Comparison of ENCODE assay signal across 18 mouse cellular contexts in genomic region chr10:83345693-83346358, GRCm38 (mm10). TPM values are rescaled to one million over a fixed set of nuclear protein-coding genes. Genes with fewer than 3 reads are reported as not detected.
"Had no signal": no experiment of that assay in that cellular context is flagged by ENCODE, and none has a peak within 500 bp of the region (broad histone marks: within the 10 kb centered on the region; RNA-seq: fewer than 3 reads in every experiment).

No protein-coding gene starts in this region.

- H3K9me3 ChIP-seq: megakaryocyte, embryonic 14.5 days; midbrain, embryonic 13.5 days; midbrain, embryonic 15.5 days; neural tube, embryonic 13.5 days; stomach, embryonic 15.5 days had no signal

- ATAC-seq: midbrain, embryonic 13.5 days; midbrain, embryonic 15.5 days had no signal

- H3K4me2 ChIP-seq: lung, embryonic 14.5 days; midbrain, embryonic 11.5 days; midbrain, embryonic 13.5 days; midbrain, embryonic 15.5 days; neural tube, embryonic 13.5 days; stomach, embryonic 15.5 days had no signal

- H3K4me1 ChIP-seq: midbrain, embryonic 13.5 days; midbrain, embryonic 15.5 days; neural tube, embryonic 13.5 days; stomach, embryonic 15.5 days had no signal

- H3K36me3 ChIP-seq: midbrain, embryonic 13.5 days; midbrain, embryonic 15.5 days; neural tube, embryonic 13.5 days; stomach, embryonic 15.5 days had no signal

- H3K4me3 ChIP-seq: midbrain, embryonic 13.5 days; midbrain, embryonic 15.5 days; myocyte; neural tube, embryonic 13.5 days; stomach, embryonic 15.5 days had no signal

- H3K27me3 ChIP-seq: midbrain, embryonic 13.5 days; midbrain, embryonic 15.5 days; neural tube, embryonic 13.5 days; stomach, embryonic 15.5 days had no signal

- DNase-seq: lung, adult 18-20 months; lung, embryonic 14.5 days; lung, postnatal 14 days; lung, postnatal 36 days; right cerebral cortex, postnatal 14 days; thymus, adult 2 months; thymus, postnatal 25 days; thymus, postnatal 4 days had no signal

- H3K27ac ChIP-seq: macrophage; midbrain, embryonic 13.5 days; midbrain, embryonic 15.5 days; neural tube, embryonic 13.5 days; stomach, embryonic 15.5 days; stomach, postnatal 0 days had no signal

- H3K9ac ChIP-seq: lung, embryonic 14.5 days; midbrain, embryonic 13.5 days; midbrain, embryonic 15.5 days; neural tube, embryonic 13.5 days; stomach, embryonic 15.5 days had no signal

RNA-seq across cellular contexts. Expression of gene Slc41a2, which starts 8.1 kb away (rescaled TPM):
- polyA plus RNA-seq: liver, embryonic 16.5 days had no signal
